Mouse (Mus musculus) E14TG2a.4 (cell line): ENCODE results near the gene Gm13023.
"Not testable (repeated sequence)": the region's sequence is repeated elsewhere in the genome, so short reads cannot be mapped to it uniquely, and the experiment has no call there.

Source experiments
- H3K27me3 ChIP-seq: 2 replicates; pipeline ENCODE4 v1.6.1; 2014; ENCODE audit warnings: low read length, control low read depth; ENCODE audit not compliant: insufficient read depth
- H3K36me3 ChIP-seq: 2 replicates; pipeline ENCODE4 v1.6.1; 2014; ENCODE audit warnings: low read length, control low read depth; ENCODE audit not compliant: insufficient read depth
- H3K4me1 ChIP-seq: replicated peaks from 2 replicates; pipeline ENCODE4 v1.6.1; 2014; ENCODE audit warnings: low read depth, low read length, control low read depth
- H3K4me3 ChIP-seq: replicated peaks from 2 replicates; pipeline ENCODE4 v1.5.1; 2014; ENCODE audit warnings: mild to moderate bottlenecking, low read length
- H3K9me3 ChIP-seq: 2 replicates; pipeline ENCODE4 v1.6.1; 2014; ENCODE audit warnings: low read length, control low read depth
- CTCF ChIP-seq: conservative IDR thresholded peaks from 2 replicates; pipeline ENCODE4 v1.5.1; 2014; ENCODE audit warnings: low read length
- NANOG ChIP-seq: IDR thresholded peaks from 2 replicates; pipeline ENCODE4 v1.6.1; 2014; ENCODE audit warnings: borderline replicate concordance, low read length, mixed read lengths
- POU5F1 ChIP-seq: IDR thresholded peaks from 2 replicates; pipeline ENCODE4 v1.6.1; 2014; ENCODE audit warnings: low read length, borderline replicate concordance

Gm13023 gene

GRCm38 (mm10) chr4:143789052-143789451 lies at the start of gene Gm13023:
Gene Gm13023 (plus strand): TSS chr4:143789352.
- H3K36me3 ChIP-seq, H3K4me3 ChIP-seq, H3K4me1 ChIP-seq, H3K27me3 ChIP-seq, H3K9me3 ChIP-seq: not testable (repeated sequence)

GRCm38 (mm10) chr4:143815993-143816392 lies 26.8 kb downstream of the Gm13023 start, which contains the start of gene Gm13084:
Gene Gm13084 (minus strand): TSS chr4:143816093.
- no peak for TF ChIP-seq POU5F1
- TF ChIP-seq NANOG, result no peak
- no peak for TF ChIP-seq CTCF
- H3K9me3 ChIP-seq, result no peaks in the 10 kb centered on the region

More at GRCm38 (mm10) chr4:143815993-143816392, 26.8 kb downstream of the Gm13023 start, which contains the start of gene Gm13084:
- no peaks in the 10 kb centered on the region for H3K36me3 ChIP-seq
- H3K4me1 ChIP-seq, result no peaks in the 10 kb centered on the region
- no peaks in the 10 kb centered on the region for H3K27me3 ChIP-seq
- no peak within 1 kb of the TSS for H3K4me3 ChIP-seq
